Mouse (Mus musculus) kidney, embryonic 16.5 days (tissue): Measurements from ENCODE around the gene Cyp2t4. TPM values are rescaled to one million over a fixed set of nuclear protein-coding genes. Genes with fewer than 3 reads are reported as not detected.

ENCODE experiments used
- ATAC-seq: fragments of 200-750 bp; cut with Nextera tagmentation; 2 replicates; pipeline ENCODE4 v1.8.0; 2017; ENCODE audit warnings: moderate TSS enrichment; ENCODE audit not compliant: low FRiP score, low TSS enrichment
- H3K27ac ChIP-seq: fragments of 300-500 bp; sonication (generic); 2 replicates; pipeline ENCODE4 v1.5.1; 2014; ENCODE audit warnings: low read length
- H3K27me3 ChIP-seq: fragments of 300-500 bp; sonication (generic); 2 replicates; pipeline ENCODE4 v1.6.1; 2014; ENCODE audit warnings: low read length, control low read depth, mixed read lengths; ENCODE audit not compliant: insufficient read depth
- H3K36me3 ChIP-seq: fragments of 300-500 bp; sonication (generic); 2 replicates; pipeline ENCODE4 v1.6.1; 2014; ENCODE audit warnings: low read length, control low read depth, mixed read lengths; ENCODE audit not compliant: insufficient read depth
- H3K4me1 ChIP-seq: fragments of 300-500 bp; sonication (generic); 2 replicates; pipeline ENCODE4 v1.6.1; 2014; ENCODE audit warnings: low read length, control low read depth, mixed read lengths; ENCODE audit not compliant: insufficient read depth
- H3K4me2 ChIP-seq: fragments of 300-500 bp; sonication (generic); replicated peaks from 2 replicates; pipeline ENCODE4 v1.6.1; 2014; ENCODE audit warnings: low read depth, low read length
- H3K4me3 ChIP-seq: fragments of 300-500 bp; sonication (generic); 2 replicates; pipeline ENCODE4 v1.5.1; 2014; ENCODE audit warnings: mild to moderate bottlenecking, low read length
- H3K9ac ChIP-seq: fragments of 300-500 bp; sonication (generic); replicated peaks from 2 replicates; pipeline ENCODE4 v1.6.1; 2014; ENCODE audit warnings: low read length
- H3K9me3 ChIP-seq: fragments of 300-500 bp; sonication (generic); 2 replicates; pipeline ENCODE4 v1.6.1; 2016; ENCODE audit warnings: low read length, control low read depth
- WGBS: fragments of 180-500 bp; shearing (Covaris S2); extraction: QIAGEN DNeasy Blood & Tissue Kit; methylation state at CpG from one replicate; pipeline ENCODE4 v1.1.7; 2014; 5-methylcytosine and 5-hydroxymethylcytosine counted together
- polyA plus RNA-seq: library from polyadenylated mRNA; unstranded; fragments of >200 nt; fragmentation: Nextera tagmentation; extraction: Ambion mirVana; gene quantifications from 2 replicates; pipeline ENCODE4 v1.2.1, GENCODE M21; 2015

The Cyp2t4 gene
- polyA plus RNA-seq, 1 experiment from 2014 or later = 0.10 TPM

- Histone ChIP-seq H3K4me2 (peak within 1 kb of the TSS; percentile 61), H3K4me1 (peaks cover 15% of the 10 kb centered on the region), H3K27ac (peak within 1 kb of the TSS; percentile 97), H3K9ac (peak within 1 kb of the TSS; percentile 75), H3K4me3 (peak within 1 kb of the TSS; percentile 86), H3K27me3 (no peaks in the 10 kb centered on the region), H3K36me3 (peaks cover 7% of the 10 kb centered on the region; the same call in 1 of the 2 replicates), H3K9me3 (no peaks in the 10 kb centered on the region)
- under 1% methylated on average over 49 of the region's 53 CpGs for WGBS
- peak; percentile 97 for ATAC-seq
Observed at GRCm38 (mm10) chr7:27178324-27179216, 25.1 kb downstream of the Cyp2t4 start, which contains the start of gene Rab4b. Gene Rab4b, minus strand, starts transcription at chr7:27178896.

- ATAC-seq = no peak
- peak overlapping the region; percentile 86 for H3K4me3 ChIP-seq
- peak overlapping the region; percentile 57 for H3K4me2 ChIP-seq
- peaks cover 15% of the 10 kb centered on the region for H3K4me1 ChIP-seq
- H3K36me3 ChIP-seq = peaks cover 8% of the 10 kb centered on the region; the same call in 1 of the 2 replicates
- H3K9ac ChIP-seq = peak overlapping the region; percentile 57
- no peaks in the 10 kb centered on the region for H3K27me3 ChIP-seq
- H3K27ac ChIP-seq = peak overlapping the region; percentile 79
- 46% methylated on average over 16 of the region's 16 CpGs for WGBS
- H3K9me3 ChIP-seq = no peaks in the 10 kb centered on the region
Observed at GRCm38 (mm10) chr7:27179217-27179918, 25.9 kb downstream of the Cyp2t4 start.

- Histone ChIP-seq H3K4me1 (peaks cover 15% of the 10 kb centered on the region), H3K4me3 (no peak overlapping the region), H3K27ac (peak overlapping the region; percentile 79; the same call in 1 of the 2 replicates), H3K36me3 (peaks cover 10% of the 10 kb centered on the region), H3K27me3 (no peaks in the 10 kb centered on the region), H3K9ac (no peak overlapping the region; the same call in 1 of the 2 replicates), H3K4me2 (peak overlapping the region; percentile 57), H3K9me3 (0 out of 2 replicates have a peak, but pooled peaks cover 1% of the 10 kb centered on the region)
- 50% methylated on average over 5 of the region's 5 CpGs for WGBS
- ATAC-seq = no peak
Observed at GRCm38 (mm10) chr7:27180036-27180435, 26.5 kb downstream of the Cyp2t4 start.

GRCm38 (mm10) chr7:27180837-27181695, 27.6 kb downstream of the Cyp2t4 start, which contains the start of the genes Gm21983 and Mia:
Gene Gm21983, minus strand, starts transcription at chr7:27181086.
Gene Mia, minus strand, starts transcription at chr7:27181157.
- ATAC-seq = no peak
- 0 out of 2 replicates have a peak, but pooled peaks cover 3% of the 10 kb centered on the region for H3K9me3 ChIP-seq
- peak within 1 kb of the TSS; percentile 7; the same call in 1 of the 2 replicates for H3K9ac ChIP-seq
- no peaks in the 10 kb centered on the region for H3K27me3 ChIP-seq
- peaks cover 15% of the 10 kb centered on the region for H3K4me1 ChIP-seq
- peak within 1 kb of the TSS; percentile 79 for H3K27ac ChIP-seq
- 58% methylated on average over 14 of the region's 14 CpGs for WGBS
- peak within 1 kb of the TSS; percentile 57 for H3K4me2 ChIP-seq
- H3K4me3 ChIP-seq = 0 out of 2 replicates have a peak within 1 kb of the TSS, but pooled peaks have one; percentile 15
- H3K36me3 ChIP-seq = peaks cover 20% of the 10 kb centered on the region

GRCm38 (mm10) chr7:27182498-27182897, 29.0 kb downstream of the Cyp2t4 start:
- H3K9ac ChIP-seq = no peak overlapping the region
- H3K27ac ChIP-seq = no peak overlapping the region
- WGBS = 97% methylated on average over 1 of the region's 1 CpGs
- 0 out of 2 replicates have a peak, but pooled peaks cover 3% of the 10 kb centered on the region for H3K9me3 ChIP-seq
- ATAC-seq = no peak
- H3K4me1 ChIP-seq = peaks cover 14% of the 10 kb centered on the region
- peaks cover 34% of the 10 kb centered on the region for H3K36me3 ChIP-seq
- H3K4me3 ChIP-seq = no peak overlapping the region
- H3K27me3 ChIP-seq = no peaks in the 10 kb centered on the region
- H3K4me2 ChIP-seq = no peak overlapping the region

GRCm38 (mm10) chr7:27184964-27185363, 31.4 kb downstream of the Cyp2t4 start:
- no peak overlapping the region for H3K27ac ChIP-seq
- no peak overlapping the region for H3K4me2 ChIP-seq
- no peak overlapping the region for H3K9ac ChIP-seq
- no peaks in the 10 kb centered on the region for H3K27me3 ChIP-seq
- WGBS = 71% methylated on average over 3 of the region's 3 CpGs
- 0 out of 2 replicates have a peak, but pooled peaks cover 6% of the 10 kb centered on the region for H3K9me3 ChIP-seq
- ATAC-seq = no peak
- H3K4me1 ChIP-seq = no peaks in the 10 kb centered on the region
- H3K4me3 ChIP-seq = no peak overlapping the region
- H3K36me3 ChIP-seq = peaks cover 59% of the 10 kb centered on the region

- H3K9me3 ChIP-seq = 0 out of 2 replicates have a peak, but pooled peaks cover 6% of the 10 kb centered on the region
Observed at GRCm38 (mm10) chr7:27185986-27186385, 32.5 kb downstream of the Cyp2t4 start.

GRCm38 (mm10) chr7:27189271-27189931, 35.9 kb downstream of the Cyp2t4 start:
- peaks cover 9% of the 10 kb centered on the region for H3K4me1 ChIP-seq
- ATAC-seq = no peak
- no peak overlapping the region for H3K27ac ChIP-seq
- no peak overlapping the region for H3K4me3 ChIP-seq
- 0 out of 2 replicates have a peak, but pooled peaks cover 6% of the 10 kb centered on the region for H3K9me3 ChIP-seq
- no peaks in the 10 kb centered on the region for H3K27me3 ChIP-seq
- no peak overlapping the region for H3K9ac ChIP-seq
- peaks cover 91% of the 10 kb centered on the region for H3K36me3 ChIP-seq
- 97% methylated on average over 10 of the region's 10 CpGs for WGBS
- H3K4me2 ChIP-seq = no peak overlapping the region

More at GRCm38 (mm10) chr7:27185986-27186385, 32.5 kb downstream of the Cyp2t4 start:
- H3K36me3 ChIP-seq = peaks cover 69% of the 10 kb centered on the region
- no peaks in the 10 kb centered on the region for H3K27me3 ChIP-seq
- no peak overlapping the region for H3K4me3 ChIP-seq
- no peak overlapping the region for H3K9ac ChIP-seq
- WGBS = 93% methylated on average over 5 of the region's 5 CpGs
- ATAC-seq = no peak
- H3K4me1 ChIP-seq = no peaks in the 10 kb centered on the region
- no peak overlapping the region for H3K27ac ChIP-seq
- H3K4me2 ChIP-seq = no peak overlapping the region
